Mouse (Mus musculus) cerebellum, postnatal 25 days (tissue): ENCODE results near the gene Ulk3.

Experiments used
- DNase-seq, 2 experiments: peaks; one replicate each; pipeline ENCODE4 v3.0.0; 2021; ENCODE audit warnings: mixed read lengths in 2 of 2

Gene Ulk3

GRCm38 (mm10) chr9:57618854-57619253 is 29.6 kb downstream of the Ulk3 start:
- DNase-seq = no peak

GRCm38 (mm10) chr9:57620674-57621073 is 31.4 kb downstream of the Ulk3 start, which contains the start of gene Lman1l:
TSS of gene Lman1l (minus strand) at chr9:57620774.
- no peak for DNase-seq

- DNase-seq = no peak
Measured at GRCm38 (mm10) chr9:57624295-57624694, 35.0 kb downstream of the Ulk3 start.

GRCm38 (mm10) chr9:57625674-57626500 is 36.6 kb downstream of the Ulk3 start:
- peak in 1 of 2 experiments; percentile 63 for DNase-seq

- no peak for DNase-seq
Measured at GRCm38 (mm10) chr9:57627191-57627590, 37.9 kb downstream of the Ulk3 start.

- DNase-seq = no peak
Measured at GRCm38 (mm10) chr9:57627892-57628291, 38.6 kb downstream of the Ulk3 start.

- no peak for DNase-seq
Measured at GRCm38 (mm10) chr9:57628717-57629116, 39.5 kb downstream of the Ulk3 start.

- DNase-seq = peak; percentile 86 to 90
Measured at GRCm38 (mm10) chr9:57629118-57629874, 40.0 kb downstream of the Ulk3 start.

GRCm38 (mm10) chr9:57633481-57634024 is 44.3 kb downstream of the Ulk3 start:
- DNase-seq = no peak

GRCm38 (mm10) chr9:57637272-57637671 is 48.0 kb downstream of the Ulk3 start:
- DNase-seq = no peak

GRCm38 (mm10) chr9:57637741-57638322 is 48.6 kb downstream of the Ulk3 start:
- DNase-seq = peak in 1 of 2 experiments; percentile 51

GRCm38 (mm10) chr9:57638651-57639459 is 49.6 kb downstream of the Ulk3 start:
- no peak for DNase-seq

GRCm38 (mm10) chr9:57639661-57640328 is 50.5 kb downstream of the Ulk3 start:
- no peak for DNase-seq

GRCm38 (mm10) chr9:57640384-57640783 is 51.1 kb downstream of the Ulk3 start:
- DNase-seq = no peak

GRCm38 (mm10) chr9:57641022-57641421 is 51.8 kb downstream of the Ulk3 start:
- DNase-seq = no peak

GRCm38 (mm10) chr9:57641775-57642550 is 52.7 kb downstream of the Ulk3 start:
- no peak for DNase-seq

- no peak for DNase-seq
Measured at GRCm38 (mm10) chr9:57643169-57643855, 54.1 kb downstream of the Ulk3 start.

GRCm38 (mm10) chr9:57643856-57644180 is 54.6 kb downstream of the Ulk3 start:
- DNase-seq = no peak

GRCm38 (mm10) chr9:57644442-57644943 is 55.2 kb downstream of the Ulk3 start:
- no peak for DNase-seq
